Mouse (Mus musculus) hindbrain, embryonic 12.5 days (tissue): ENCODE data around the gene Vac14. TPM values are rescaled to one million over a fixed set of nuclear protein-coding genes. Genes with fewer than 3 reads are reported as not detected.
"Not testable (repeated sequence)": the region's sequence is repeated elsewhere in the genome, so short reads cannot be mapped to it uniquely, and the experiment has no call there.

Experiments
- ATAC-seq: fragments of 200-750 bp; cut with Nextera tagmentation; 2 replicates; pipeline ENCODE4 v1.8.0; 2017; ENCODE audit warnings: moderate TSS enrichment; ENCODE audit not compliant: low FRiP score
- H3K27ac ChIP-seq: fragments of 300-500 bp; sonication (generic); 2 replicates; pipeline ENCODE4 v1.5.1; 2016; ENCODE audit warnings: mild to moderate bottlenecking
- H3K27me3 ChIP-seq: fragments of 300-500 bp; sonication (generic); 2 replicates; pipeline ENCODE4 v1.6.1; 2016; ENCODE audit warnings: mild to moderate bottlenecking
- H3K36me3 ChIP-seq: fragments of 300-500 bp; sonication (generic); 2 replicates; pipeline ENCODE4 v1.6.1; 2016; ENCODE audit warnings: mild to moderate bottlenecking
- H3K4me1 ChIP-seq: fragments of 300-500 bp; sonication (generic); 2 replicates; pipeline ENCODE4 v1.6.1; 2016
- H3K4me2 ChIP-seq: fragments of 300-500 bp; sonication (generic); replicated peaks from 2 replicates; pipeline ENCODE4 v1.6.1; 2016; ENCODE audit warnings: mild to moderate bottlenecking
- H3K4me3 ChIP-seq: fragments of 300-500 bp; sonication (generic); 2 replicates; pipeline ENCODE4 v1.5.1; 2016; ENCODE audit warnings: mild to moderate bottlenecking
- H3K9ac ChIP-seq: fragments of 300-500 bp; sonication (generic); 2 replicates; pipeline ENCODE4 v1.6.1; 2016; ENCODE audit warnings: mild to moderate bottlenecking, moderate library complexity
- H3K9me3 ChIP-seq: fragments of 300-500 bp; sonication (generic); replicated peaks from 2 replicates; pipeline ENCODE4 v1.6.1; 2016; ENCODE audit warnings: mild to moderate bottlenecking
- WGBS: fragments of 180-500 bp; shearing (Covaris S2); methylation state at CpG from one replicate; pipeline ENCODE4 v1.1.7; 2016; 5-methylcytosine and 5-hydroxymethylcytosine counted together
- polyA plus RNA-seq: library from polyadenylated mRNA; unstranded; fragments of >200 nt; fragmentation: Nextera tagmentation; extraction: Ambion mirVana; gene quantifications from 2 replicates; pipeline ENCODE4 v1.2.1, GENCODE M21; 2016

Gene Vac14
- polyA plus RNA-seq, 1 experiment from 2014 or later = 29.7 TPM

- H3K4me3 ChIP-seq = no peak overlapping the region
- ATAC-seq = no peak
- H3K27me3 ChIP-seq = no peaks in the 10 kb centered on the region
- 95% methylated on average over 4 of the region's 4 CpGs for WGBS
- no peaks in the 10 kb centered on the region for H3K4me1 ChIP-seq
- no peak overlapping the region for H3K9ac ChIP-seq
- peaks cover 45% of the 10 kb centered on the region for H3K36me3 ChIP-seq
- H3K4me2 ChIP-seq = no peak overlapping the region
- H3K9me3 ChIP-seq = no peaks in the 10 kb centered on the region
- no peak overlapping the region for H3K27ac ChIP-seq
Measured at GRCm38 (mm10) chr8:110651847-110652246, 33.5 kb downstream of the Vac14 start.

DNA sequence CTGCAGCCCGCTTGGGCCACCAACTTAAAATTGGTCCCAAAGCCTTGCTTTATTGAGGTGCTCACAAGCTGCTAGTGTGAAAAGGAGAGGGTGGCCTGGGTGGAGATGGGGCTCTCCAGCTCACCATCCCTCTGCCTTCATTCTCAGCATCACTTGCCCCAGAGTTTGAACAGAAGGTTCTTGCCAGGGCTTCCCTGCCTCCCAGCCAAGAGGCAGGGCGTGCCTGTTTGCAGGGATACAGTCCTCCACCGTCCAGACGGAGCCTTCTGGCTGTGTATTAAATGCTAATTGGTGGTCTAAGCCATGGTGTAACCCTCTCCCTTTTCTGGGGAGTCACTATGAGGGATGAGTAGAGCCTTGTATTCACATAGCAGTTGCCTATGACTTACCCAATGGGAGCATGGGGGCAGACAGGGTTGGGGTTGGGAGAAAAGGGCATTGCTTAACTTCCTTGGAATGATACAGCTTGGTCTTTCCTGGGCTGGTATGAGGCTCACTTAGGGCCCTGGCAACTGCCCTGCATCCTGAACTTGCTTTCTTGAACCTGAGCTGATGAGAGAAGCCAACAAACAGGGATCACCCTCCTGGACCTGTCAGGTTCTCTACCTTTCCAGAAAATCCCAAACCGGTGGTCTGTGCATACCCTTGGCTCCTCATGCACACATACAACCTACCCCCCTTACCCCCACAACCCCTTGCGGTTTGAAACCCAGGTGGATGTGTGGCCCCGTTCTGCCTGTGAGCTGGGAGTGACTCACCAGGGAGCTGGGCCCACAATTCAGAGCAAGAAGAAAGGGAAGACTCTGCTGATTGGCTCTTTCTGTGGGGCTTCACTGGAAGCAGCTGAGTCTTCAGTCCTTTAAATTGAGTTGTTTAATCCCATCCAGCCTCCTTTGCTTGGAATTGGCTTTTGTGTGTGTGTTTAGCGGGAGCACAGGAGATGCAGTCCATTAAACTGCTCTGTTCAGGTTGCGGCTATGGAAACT is 36.0 kb downstream of the Vac14 start:
- WGBS = 83% methylated on average over 9 of the region's 9 CpGs
- Histone ChIP-seq H3K9ac (no peak overlapping the region), H3K36me3 (peaks cover 54% of the 10 kb centered on the region), H3K27me3 (no peaks in the 10 kb centered on the region), H3K4me2 (no peak overlapping the region), H3K4me3 (no peak overlapping the region), H3K27ac (no peak overlapping the region), H3K9me3 (no peaks in the 10 kb centered on the region), H3K4me1 (no peaks in the 10 kb centered on the region)
- no peak for ATAC-seq

- WGBS = 88% methylated on average over 1 of the region's 1 CpGs
Measured at GRCm38 (mm10) chr8:110655827-110656226, 37.4 kb downstream of the Vac14 start.

GRCm38 (mm10) chr8:110657661-110658060 is 39.3 kb downstream of the Vac14 start:
- ATAC-seq = no peak
- H3K27ac ChIP-seq = no peak overlapping the region
- no peaks in the 10 kb centered on the region for H3K27me3 ChIP-seq
- peaks cover 41% of the 10 kb centered on the region for H3K36me3 ChIP-seq
- no peak overlapping the region for H3K4me2 ChIP-seq
- no peaks in the 10 kb centered on the region; the same call in 1 of the 2 replicates for H3K4me1 ChIP-seq
- H3K9ac ChIP-seq = no peak overlapping the region
- H3K9me3 ChIP-seq = no peaks in the 10 kb centered on the region
- 100% methylated on average over 2 of the region's 2 CpGs for WGBS
- H3K4me3 ChIP-seq = no peak overlapping the region

More at GRCm38 (mm10) chr8:110655827-110656226, 37.4 kb downstream of the Vac14 start:
- H3K9me3 ChIP-seq = no peaks in the 10 kb centered on the region
- H3K9ac ChIP-seq = no peak overlapping the region
- H3K4me3 ChIP-seq = no peak overlapping the region
- no peak overlapping the region for H3K27ac ChIP-seq
- H3K36me3 ChIP-seq = peaks cover 45% of the 10 kb centered on the region
- no peak overlapping the region for H3K4me2 ChIP-seq
- H3K4me1 ChIP-seq = no peaks in the 10 kb centered on the region
- no peaks in the 10 kb centered on the region for H3K27me3 ChIP-seq
- ATAC-seq = no peak

DNA sequence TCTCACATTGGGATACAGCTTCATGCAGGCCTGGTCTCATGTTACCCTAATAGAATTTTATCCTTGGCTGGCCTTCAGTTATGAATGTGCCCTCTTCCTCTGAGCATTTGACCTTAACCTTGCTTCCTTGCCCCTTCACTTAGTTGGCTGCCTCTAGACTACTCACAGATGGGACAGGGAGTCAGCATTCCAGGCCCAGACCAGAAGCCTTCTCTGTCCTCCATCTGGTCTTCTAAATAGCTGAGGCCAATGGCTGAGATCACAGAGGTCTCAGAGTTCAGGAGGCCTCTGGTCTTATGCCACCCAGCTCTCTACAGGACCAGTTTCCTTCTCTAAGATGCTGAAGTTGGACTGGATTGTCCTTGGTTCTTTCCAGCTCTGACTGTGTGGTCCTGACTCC is 41.7 kb downstream of the Vac14 start:
- peaks cover 29% of the 10 kb centered on the region for H3K36me3 ChIP-seq
- H3K9ac ChIP-seq = no peak overlapping the region

GRCm38 (mm10) chr8:110662545-110662944 is 44.2 kb downstream of the Vac14 start:
- Histone ChIP-seq H3K4me2 (no peak overlapping the region), H3K4me1 (peaks cover 24% of the 10 kb centered on the region), H3K4me3 (no peak overlapping the region), H3K9ac (no peak overlapping the region), H3K9me3 (no peaks in the 10 kb centered on the region), H3K27me3 (no peaks in the 10 kb centered on the region), H3K36me3 (peaks cover 19% of the 10 kb centered on the region), H3K27ac (peak overlapping the region; percentile 40; the same call in 1 of the 2 replicates)
- ATAC-seq = no peak
- 75% methylated on average over 5 of the region's 5 CpGs for WGBS

More for the DNA sequence above, 41.7 kb downstream of the Vac14 start:
- Histone ChIP-seq H3K27me3 (no peaks in the 10 kb centered on the region), H3K4me3 (no peak overlapping the region), H3K9me3 (no peaks in the 10 kb centered on the region), H3K27ac (no peak overlapping the region), H3K4me2 (no peak overlapping the region), H3K4me1 (peaks cover 24% of the 10 kb centered on the region)
- ATAC-seq = no peak

- Histone ChIP-seq H3K4me2 (no peak overlapping the region), H3K27ac (peak overlapping the region; percentile 40; the same call in 1 of the 2 replicates)
- 76% methylated on average over 6 of the region's 6 CpGs for WGBS
Measured at GRCm38 (mm10) chr8:110663015-110663742, 44.8 kb downstream of the Vac14 start.

DNA sequence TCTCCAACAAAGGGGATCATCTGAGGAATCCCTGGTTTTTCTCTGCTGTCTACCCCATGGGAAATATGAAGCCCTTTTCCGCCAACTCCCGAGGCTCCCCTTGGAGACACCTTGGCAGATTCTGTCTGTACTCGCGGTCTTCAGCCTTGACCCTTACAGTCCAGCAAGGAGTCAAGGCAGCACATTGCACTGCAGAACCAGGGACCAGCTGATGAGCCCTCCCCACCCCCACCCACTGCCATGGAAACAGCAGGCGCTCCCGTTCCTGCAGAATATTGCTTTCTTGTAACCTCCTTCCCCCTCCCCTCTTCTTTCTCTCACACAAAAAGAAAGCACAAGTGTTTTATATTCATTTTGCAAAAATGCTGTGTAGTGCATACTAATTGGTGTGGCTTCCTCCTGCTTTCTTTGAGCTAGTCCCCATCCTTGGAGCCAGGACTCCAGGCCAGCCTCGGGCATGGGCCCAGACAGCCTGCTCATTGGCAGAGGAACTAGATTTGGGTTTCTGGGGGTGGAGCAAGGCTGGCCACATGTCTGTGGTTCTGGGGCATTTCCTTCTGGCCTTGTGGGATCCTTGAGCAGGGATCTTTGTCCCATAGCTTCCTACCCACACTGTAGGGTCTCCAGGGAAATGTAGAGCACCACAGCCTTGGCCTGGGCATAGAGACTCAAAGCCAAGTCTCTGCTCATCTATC is 46.0 kb downstream of the Vac14 start:
- no peaks in the 10 kb centered on the region for H3K27me3 ChIP-seq
- peaks cover 8% of the 10 kb centered on the region; the same call in 1 of the 2 replicates for H3K36me3 ChIP-seq
- no peak overlapping the region for H3K9ac ChIP-seq
- WGBS = 65% methylated on average over 7 of the region's 7 CpGs
- no peaks in the 10 kb centered on the region for H3K9me3 ChIP-seq
- H3K4me3 ChIP-seq = no peak overlapping the region
- peak; percentile 80 for ATAC-seq
- peak overlapping the region; percentile 80 for H3K27ac ChIP-seq
- peaks cover 24% of the 10 kb centered on the region for H3K4me1 ChIP-seq
- H3K4me2 ChIP-seq = no peak overlapping the region

More at GRCm38 (mm10) chr8:110663015-110663742, 44.8 kb downstream of the Vac14 start:
- Histone ChIP-seq H3K4me3 (no peak overlapping the region), H3K9me3 (no peaks in the 10 kb centered on the region), H3K4me1 (peaks cover 24% of the 10 kb centered on the region), H3K36me3 (peaks cover 13% of the 10 kb centered on the region), H3K27me3 (no peaks in the 10 kb centered on the region), H3K9ac (no peak overlapping the region)
- ATAC-seq = no peak

- no peaks in the 10 kb centered on the region for H3K27me3 ChIP-seq
Measured at GRCm38 (mm10) chr8:110665000-110665399, 46.6 kb downstream of the Vac14 start.

GRCm38 (mm10) chr8:110667590-110668177 is 49.3 kb downstream of the Vac14 start:
- peaks cover 24% of the 10 kb centered on the region for H3K4me1 ChIP-seq

More at GRCm38 (mm10) chr8:110665000-110665399, 46.6 kb downstream of the Vac14 start:
- Histone ChIP-seq H3K4me1 (peaks cover 24% of the 10 kb centered on the region), H3K4me3 (no peak overlapping the region), H3K4me2 (no peak overlapping the region), H3K36me3 (peaks cover 4% of the 10 kb centered on the region; the same call in 1 of the 2 replicates), H3K27ac (peak overlapping the region; percentile 80), H3K9me3 (no peaks in the 10 kb centered on the region), H3K9ac (no peak overlapping the region)
- ATAC-seq = no peak
- WGBS = 89% methylated on average over 3 of the region's 3 CpGs

DNA sequence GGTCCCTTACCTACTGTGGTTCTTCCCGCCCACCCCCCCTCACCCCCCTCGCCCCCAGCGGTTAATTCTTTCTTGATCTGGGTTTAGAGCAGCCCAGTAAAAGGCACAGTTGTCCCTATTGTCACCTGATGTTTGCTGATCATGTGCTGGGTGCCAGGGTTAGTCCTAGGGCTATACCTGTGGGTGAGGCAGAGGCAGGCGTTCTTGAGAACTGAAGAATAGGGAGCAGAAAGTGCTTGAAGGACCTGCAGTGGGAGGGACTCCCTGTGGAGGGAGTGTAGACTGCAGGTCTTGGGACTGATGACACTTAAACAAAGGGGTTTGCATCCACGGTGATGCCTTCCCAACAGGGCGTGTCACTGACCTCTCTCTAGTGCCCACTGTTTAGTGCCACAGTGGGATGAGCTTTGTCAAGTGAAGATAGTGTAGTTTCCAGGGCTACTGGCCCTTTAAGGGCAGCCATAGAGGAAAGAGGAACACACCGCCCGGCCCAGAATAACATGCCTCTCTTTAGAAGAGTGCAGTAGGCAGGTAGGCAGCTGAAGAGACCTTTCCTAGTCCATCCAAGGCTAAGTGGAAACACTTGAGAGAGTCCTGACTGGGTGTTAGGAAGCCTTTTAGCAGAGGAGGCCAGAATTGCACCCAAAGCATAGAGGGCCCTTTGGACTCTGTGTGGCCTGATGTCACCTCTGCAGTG is 51.7 kb downstream of the Vac14 start:
- H3K27me3 ChIP-seq = no peaks in the 10 kb centered on the region
- 75% methylated on average over 8 of the region's 8 CpGs for WGBS
- no peaks in the 10 kb centered on the region for H3K9me3 ChIP-seq
- H3K27ac ChIP-seq = no peak overlapping the region
- peaks cover under 1% of the 10 kb centered on the region; the same call in 1 of the 2 replicates for H3K4me1 ChIP-seq
- H3K4me2 ChIP-seq = no peak overlapping the region
- peaks cover 31% of the 10 kb centered on the region for H3K36me3 ChIP-seq
- no peak for ATAC-seq
- no peak overlapping the region for H3K4me3 ChIP-seq
- H3K9ac ChIP-seq = no peak overlapping the region

More at GRCm38 (mm10) chr8:110667590-110668177, 49.3 kb downstream of the Vac14 start:
- H3K9ac ChIP-seq, H3K4me2 ChIP-seq, H3K4me3 ChIP-seq, H3K27ac ChIP-seq, H3K9me3 ChIP-seq, H3K27me3 ChIP-seq, ATAC-seq: not testable (repeated sequence)
- 88% methylated on average over 8 of the region's 8 CpGs for WGBS
- H3K36me3 ChIP-seq = peaks cover 13% of the 10 kb centered on the region
